Mouse (Mus musculus): Measurements from ENCODE around the gene Tmeff1.

Gene Tmeff1

DNA sequence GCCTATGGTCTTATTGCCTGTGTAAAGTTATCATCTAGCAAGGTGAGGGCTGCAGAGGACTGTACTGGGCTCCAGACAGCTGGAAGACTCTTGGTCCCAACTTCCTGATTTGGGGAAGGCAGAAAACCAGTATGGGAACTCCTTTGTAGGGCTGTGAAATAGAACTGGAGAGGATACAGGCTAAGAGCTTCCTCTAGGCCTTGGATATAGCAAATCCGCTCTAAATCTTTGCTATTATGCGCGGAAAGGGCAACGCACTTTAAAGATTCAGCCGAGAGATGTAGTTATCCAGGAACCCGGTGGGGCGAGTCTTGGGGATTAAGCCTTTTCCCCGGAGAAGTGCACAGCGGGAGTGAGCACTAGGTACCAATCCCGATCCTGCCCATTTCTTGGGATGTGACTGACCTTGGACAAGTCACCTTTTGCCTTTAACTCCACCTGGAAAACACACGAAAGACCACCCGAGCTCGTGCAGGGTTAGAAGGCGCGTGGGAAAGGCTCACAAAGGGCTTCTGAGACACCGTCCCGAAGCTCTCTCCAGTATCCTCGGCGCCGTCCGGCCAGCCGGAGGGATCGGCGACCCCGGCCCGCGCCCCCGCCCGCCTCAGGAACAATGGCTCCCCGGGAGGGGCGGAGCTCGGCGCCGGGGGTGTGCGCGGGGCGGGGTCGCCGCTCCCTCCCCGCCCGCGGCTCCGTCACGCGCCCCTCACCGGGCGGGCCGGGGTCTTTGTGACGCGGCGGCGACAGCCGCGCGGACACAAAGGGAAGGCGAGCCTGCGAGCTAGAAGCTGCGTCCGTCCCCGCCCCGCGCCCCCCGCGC lies at the start of gene Tmeff1:
Gene Tmeff1 (plus strand): TSS at position 754 of the 820 bp plus-strand sequence.
- no peak for DNase-seq (ENCODE audit: low spot score)

DNA sequence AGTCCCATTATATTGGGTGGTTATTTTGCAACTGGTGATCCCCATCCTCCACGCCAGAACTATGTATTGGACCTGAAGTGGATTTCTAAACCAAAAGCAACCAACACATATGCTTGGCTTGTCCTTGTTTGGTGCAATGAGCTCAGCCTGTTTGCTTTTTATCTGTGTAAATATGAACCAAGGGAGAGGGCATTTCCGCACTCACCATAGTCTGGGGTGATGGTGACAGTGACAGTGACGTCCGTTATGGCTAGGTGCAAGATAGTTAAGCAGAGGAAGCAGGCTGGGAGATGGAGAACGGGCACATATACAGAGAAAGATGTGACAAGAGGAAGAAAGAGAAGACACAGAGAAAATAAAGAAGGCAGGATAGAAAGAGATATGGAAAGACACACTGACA lies 48.7 kb upstream of the Tmeff1 start:
- DNase-seq (ENCODE audit: low spot score), result no peak

DNA sequence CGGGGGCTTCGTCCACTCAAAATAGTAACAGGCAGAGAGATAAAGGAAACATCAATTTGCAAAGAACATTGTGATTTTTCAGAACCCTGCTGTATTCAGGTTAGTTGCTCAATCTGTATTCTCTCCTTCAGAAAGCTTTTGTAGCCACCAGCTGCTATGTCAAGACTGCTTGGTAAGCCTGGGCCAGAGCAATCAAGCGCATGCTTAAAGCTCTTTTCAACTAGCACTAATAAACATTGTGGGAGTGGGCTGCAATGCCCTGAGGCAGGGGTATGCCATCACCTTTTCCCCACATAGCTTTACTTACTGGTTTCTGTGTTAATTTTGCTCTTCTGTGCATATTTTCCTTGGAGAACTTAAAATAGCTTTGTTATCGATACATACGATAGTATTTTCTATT lies 48.0 kb upstream of the Tmeff1 start:
- DNase-seq (ENCODE audit: low spot score), result no peak

DNA sequence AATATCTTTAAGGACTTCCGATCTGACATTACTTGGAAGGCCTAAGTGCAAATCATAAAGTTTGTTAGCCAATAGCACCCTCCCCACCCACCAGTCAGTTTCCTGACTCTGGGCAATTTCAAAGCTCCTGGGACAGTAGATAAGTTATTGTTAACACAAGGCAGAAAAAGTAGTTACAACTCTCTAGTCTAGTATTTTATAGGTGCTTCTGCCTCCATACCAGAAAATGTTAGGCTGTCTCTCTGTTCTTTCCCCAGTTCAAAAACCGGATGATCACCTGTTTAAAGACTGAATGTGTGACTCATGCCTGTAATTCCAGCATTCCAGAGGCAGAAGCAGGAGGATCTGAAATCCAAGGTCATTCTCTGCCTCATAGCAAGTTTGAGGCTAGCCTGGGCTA lies 46.4 kb upstream of the Tmeff1 start:
- no peak for DNase-seq (ENCODE audit: low spot score)

DNA sequence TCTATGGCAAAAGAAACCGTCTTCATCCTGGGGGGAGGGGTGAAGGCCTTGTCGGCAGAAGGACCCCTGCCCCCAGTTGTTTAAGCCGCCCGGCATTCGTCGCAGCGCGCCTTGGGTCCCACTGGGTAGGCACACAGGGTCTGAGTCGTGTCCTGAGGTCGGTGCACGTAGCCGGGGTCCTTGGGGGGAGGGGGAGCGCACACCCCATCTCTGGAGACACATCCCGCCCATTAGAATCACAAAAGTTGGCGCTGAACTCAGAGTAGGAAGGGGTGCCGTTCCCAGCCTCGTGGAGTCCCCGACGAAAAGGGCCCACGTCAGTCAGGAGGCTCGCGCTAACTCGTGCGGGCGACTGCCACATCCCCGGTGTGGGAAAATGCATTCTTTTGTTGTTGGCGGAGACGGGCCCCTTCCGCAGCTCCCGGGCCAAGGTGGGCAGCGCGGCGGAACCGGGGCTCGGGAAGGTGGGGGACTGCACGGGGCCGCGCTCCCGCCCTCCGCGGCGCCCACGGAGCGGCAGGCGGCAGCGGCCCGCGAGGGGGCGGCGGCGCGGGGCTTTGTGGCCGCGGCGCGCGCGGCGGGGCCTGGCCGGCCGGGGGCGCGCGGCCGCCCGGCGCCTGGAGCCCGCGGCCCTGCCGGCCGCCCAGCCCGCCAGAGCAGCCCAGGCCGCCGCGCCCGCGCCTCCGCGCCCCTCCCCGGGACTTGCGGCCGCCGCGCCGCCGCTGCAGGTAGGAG lies 45.0 kb upstream of the Tmeff1 start, which contains the start of gene Msantd3:
Gene Msantd3 (plus strand): TSS at position 95 of the 735 bp plus-strand sequence.
- DNase-seq (ENCODE audit: low spot score), result no peak

DNA sequence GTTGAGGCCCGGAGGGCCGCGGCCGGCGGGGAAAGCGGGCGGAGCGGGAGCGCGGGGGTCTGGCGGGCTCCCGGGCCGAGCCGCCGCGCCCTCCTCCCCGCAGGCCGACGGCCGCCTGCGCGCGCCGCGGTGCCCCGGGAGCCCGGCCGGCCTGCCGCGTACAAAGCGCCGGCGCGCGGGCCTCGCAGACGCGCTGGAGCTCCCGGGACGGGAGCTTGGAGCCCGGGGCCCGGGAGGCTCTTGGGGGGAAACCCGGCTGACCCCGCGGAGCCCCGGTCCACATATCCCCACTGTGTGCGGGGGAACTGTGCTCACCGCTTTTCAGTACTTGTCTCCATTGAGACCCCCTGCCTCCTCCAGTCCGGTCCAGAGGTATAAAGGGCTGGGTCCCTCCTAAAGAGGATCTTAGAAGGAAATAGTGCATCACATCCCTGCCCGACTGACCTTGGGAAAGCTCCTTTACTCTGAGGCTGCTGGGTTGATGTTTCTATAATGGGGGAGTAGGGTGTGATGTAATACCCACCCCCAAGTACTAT lies 44.3 kb upstream of the Tmeff1 start:
- no peak for DNase-seq (ENCODE audit: low spot score)

DNA sequence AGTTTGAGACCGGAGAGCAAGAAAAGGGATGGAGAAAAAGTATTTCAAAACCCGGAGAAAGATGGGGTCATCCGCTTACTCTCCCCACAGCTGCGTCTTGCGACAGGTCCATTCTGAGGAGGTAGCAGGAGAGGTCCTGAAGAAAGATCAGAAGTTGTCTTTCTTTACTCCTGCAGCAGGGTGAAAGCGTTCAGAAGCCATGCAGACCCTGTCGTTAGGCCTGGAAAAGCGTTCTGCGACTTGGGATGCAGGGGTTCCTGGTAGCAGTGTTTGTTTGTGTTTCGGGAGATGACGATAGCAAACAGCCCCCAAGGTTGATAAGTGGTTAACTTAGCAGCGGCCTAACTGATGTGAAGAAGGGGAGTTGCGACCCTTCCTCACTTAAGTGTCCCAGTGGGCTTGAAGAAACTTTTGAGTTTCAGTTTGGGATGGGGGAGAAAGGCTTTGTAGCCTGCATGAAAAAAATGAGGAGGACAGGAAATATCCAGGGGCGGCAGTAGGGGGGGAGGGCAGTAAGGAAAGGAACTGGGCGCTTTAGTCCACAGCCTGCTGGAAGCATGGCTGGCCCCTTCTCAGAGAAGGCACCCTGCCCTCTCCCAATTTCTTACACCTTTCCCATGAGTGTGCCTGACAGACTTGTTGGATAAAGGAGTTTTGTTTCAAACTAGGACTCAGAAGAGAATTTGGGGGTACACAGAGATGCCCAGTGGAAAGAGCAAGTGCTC lies 43.3 kb upstream of the Tmeff1 start:
- DNase-seq (ENCODE audit: low spot score), result no peak

DNA sequence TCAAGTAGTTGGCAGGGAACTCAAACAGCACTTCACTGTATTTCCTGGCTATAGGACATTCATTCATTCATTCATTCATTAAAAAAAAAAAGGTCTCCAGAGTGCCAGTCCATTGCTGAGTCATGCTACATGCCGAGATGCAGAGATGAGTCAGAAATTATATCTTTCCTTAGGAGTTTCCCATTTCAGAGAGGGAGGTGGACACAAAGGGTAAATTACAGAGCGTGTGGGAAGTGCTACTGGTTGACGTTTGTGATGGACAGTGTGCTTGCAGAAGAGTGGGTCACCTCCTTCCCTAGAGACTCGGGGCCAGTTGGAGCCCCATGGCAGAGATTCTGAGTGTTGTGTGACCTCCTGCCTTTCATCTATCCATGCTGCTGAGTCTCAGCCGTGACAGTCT lies 42.6 kb upstream of the Tmeff1 start:
- no peak for DNase-seq (ENCODE audit: low spot score)

DNA sequence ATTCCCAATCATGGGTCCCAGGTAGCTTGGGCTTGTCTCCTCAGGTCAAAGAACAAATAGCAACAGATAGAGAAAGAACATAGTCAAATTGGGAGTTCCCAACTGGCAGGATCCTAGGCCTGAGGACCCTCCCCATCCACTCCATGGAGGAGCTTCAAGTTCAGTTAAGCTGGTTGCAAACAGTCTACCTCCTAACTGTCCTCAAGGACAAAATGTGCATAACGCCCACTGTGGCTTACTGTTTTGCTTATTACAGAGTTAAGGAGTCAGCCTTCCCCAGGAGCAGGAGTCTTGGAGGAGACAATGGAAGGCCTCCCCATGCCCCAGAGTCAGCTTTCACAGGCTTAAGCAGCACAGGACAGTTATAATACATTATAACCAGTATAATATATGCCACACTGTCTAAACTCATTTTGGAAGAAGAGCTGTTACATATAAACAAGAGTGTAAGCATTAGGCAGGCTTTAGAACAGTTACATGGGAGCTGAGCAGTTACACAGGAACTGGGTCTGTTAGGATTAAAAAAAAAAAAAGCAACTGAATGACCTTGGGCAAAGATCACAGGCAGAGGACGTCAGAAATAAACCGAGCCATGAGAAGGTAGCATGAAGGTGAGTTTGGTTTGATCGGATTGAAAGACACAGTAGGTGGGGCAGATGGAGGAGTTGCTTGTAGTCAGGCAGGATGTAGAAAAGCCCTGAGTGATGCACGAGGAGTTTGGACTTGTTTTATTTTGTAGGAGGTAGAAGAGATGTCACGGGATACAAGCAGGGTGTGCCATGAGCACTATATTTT lies 41.7 kb upstream of the Tmeff1 start:
- no peak for DNase-seq (ENCODE audit: low spot score)

DNA sequence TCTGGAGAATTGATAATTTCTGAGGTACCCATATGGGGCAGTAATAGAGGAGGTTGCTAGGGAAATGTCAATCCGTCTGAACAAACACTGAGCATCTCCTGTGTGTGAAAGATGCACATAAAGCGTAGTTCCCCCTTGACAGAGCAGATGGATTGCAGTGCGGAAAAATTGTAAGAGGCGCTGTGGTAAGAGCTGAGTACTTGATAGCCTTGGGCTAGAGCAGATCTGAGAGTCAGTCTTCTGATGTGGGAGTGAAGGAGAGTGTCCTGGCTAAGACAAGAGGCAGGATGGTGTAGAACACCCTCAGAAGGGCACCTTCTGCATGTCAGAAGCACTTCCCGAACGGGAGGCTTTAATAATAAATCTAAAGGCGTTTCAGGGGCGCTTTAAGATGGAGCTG lies 40.8 kb upstream of the Tmeff1 start:
- DNase-seq (ENCODE audit: low spot score), result no peak

DNA sequence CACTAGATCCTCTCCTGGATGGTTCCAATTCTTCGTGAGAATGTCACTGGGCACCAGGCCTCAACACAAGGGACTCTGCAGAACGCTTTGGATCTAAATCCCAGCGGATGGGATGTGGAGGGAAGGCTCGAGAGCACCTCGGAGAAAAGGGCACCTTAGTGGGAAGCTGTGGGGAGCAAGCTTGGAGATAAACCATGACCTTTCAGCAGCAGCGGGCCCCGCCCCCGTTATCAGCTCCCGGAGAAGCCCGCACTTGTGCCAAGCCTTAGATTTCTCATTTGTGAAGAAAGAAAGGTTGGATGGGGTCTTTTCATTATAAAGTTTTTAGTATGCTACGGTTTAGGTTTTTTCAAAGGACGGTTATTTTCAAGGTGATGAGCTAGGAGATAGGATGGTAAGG lies 39.0 kb upstream of the Tmeff1 start:
- DNase-seq (ENCODE audit: low spot score), result no peak

DNA sequence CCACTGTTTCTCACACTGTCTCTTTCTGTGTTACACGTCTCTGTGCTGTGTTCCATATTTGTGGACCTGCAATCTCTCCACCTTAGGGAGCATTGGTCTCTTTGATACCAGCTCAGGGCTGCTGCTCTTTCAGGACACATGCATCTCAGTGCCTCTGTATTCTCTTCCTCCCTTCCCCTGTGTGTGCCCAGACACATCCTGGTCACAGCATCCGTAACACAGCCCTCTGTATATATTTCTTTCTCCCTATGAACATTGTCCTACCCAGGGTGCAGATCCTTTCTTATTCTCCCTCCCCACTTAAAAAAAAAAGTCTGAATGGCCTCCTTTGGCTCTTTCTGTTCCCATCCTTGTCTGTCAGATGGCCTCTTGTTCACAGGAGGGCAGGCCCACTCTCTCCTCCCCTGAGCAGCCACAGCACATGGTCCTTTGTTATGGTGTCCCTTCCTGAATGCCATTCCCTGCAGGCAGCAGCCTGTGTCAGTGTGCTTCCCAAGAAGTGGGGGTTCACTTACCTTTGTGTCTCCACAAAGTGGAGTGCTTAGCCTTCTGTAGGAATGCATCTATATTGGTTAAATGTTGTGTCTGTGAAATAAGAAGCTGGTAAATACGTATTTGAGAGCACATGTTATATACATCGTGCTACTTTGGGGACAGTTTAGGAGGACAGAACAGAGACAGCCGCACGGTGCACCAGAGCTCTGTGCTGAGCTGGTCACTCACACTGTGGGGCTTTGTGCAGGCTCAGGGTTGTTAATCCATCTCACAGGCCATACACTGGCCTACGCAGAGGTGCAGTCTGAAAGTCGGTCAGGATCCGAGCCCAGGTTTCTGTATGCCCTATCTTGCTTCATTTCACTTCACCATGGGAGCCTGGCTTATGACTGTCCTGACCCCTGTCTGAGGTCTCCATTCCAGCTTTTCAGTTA lies 38.1 kb upstream of the Tmeff1 start:
- no peak for DNase-seq (ENCODE audit: low spot score)

DNA sequence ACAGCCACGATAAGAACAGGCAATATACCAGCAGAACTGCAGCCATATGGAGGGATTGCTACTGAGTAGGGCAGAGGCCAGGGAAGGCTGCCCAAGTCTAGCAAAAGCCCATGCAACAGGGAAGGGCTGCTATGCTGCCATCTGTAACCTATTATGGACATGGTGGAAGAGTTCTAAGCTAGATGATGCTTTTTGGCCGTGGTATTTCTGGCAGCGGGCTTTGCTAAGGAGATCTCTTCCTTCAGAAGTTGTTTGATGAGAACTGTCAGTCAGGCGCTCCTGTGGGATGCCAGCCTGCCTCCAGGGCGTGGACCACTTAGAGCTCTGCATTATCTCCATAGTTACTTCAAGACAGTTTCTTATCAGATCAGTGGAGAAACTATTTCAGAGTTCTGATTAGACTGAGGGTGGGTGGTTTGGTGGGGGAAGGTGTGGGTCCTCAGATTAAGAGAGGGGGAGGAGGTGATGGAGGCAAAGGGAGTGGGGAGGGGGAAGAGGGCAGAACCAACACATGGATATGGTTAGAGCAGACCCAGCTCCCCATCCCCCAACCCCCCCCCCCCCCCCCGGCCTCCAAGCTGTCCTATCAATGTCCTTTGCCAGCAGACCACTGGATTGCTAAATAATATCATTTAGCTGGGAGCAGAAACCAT lies 36.5 kb upstream of the Tmeff1 start:
- no peak for DNase-seq (ENCODE audit: low spot score)

DNA sequence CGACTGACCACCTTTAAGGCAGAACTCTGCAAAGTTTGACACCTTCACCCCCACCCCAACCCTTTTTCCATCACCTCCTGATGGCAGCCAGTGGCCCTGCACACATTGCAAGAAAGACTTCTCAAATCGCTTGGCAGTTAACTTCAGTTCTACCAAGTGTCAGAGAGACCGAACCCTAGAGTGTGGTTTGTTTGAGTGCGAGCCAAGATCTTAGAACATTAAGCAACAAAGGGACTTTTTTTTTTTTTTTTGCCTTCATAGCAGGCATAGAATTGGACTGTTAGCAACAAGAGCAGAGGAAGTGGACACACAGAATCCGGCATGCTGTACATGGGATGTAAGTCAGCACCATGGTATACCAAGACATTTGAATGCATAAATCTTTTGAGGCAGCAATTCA lies 35.3 kb upstream of the Tmeff1 start:
- no peak for DNase-seq (ENCODE audit: low spot score)

DNA sequence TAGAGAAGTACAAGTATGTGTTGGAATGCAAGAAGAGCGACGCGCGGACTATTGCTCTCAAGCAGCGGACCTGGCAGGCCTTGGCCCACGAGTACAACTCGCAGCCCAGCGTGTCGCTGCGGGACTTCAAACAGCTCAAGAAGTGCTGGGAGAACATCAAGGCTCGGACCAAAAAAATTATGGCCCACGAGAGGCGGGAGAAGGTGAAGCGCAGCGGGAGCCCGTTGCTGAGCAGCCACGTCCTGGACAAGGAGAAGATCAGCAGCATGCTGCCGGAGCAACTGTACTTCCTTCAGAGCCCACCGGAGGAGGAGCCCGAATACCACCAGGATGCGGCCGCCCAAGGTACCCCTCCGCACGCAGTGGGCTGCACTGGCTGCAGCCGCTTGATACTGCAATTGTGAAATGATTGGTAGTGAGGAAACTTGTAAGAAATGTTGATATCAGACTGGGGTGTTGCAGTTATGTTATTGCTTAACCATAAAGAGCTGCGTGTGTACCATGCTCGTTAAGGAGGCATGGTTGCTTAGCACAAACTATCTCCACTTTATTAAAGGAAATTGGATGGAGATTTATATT lies 32.4 kb upstream of the Tmeff1 start:
- DNase-seq (ENCODE audit: low spot score), result no peak

DNA sequence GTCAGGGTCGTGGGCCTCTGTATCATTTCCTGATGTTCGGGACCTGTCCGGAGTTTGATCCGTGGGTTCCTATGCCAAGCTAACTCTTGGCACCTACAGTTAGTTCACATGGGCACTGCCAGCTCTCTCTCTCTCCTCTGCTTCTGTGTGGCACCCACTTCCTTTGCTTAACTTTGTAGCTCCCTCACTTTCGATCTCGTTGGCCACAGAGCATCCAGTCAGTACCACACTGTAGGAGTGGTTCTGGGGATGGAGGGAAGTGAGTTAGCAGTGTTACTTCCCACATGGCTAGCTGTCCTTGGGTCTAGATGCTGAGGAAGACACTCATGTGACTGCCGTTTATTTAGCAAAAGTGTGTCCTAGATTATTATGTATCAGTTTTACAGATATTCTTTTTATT lies 30.8 kb upstream of the Tmeff1 start:
- no peak for DNase-seq (ENCODE audit: low spot score)

DNA sequence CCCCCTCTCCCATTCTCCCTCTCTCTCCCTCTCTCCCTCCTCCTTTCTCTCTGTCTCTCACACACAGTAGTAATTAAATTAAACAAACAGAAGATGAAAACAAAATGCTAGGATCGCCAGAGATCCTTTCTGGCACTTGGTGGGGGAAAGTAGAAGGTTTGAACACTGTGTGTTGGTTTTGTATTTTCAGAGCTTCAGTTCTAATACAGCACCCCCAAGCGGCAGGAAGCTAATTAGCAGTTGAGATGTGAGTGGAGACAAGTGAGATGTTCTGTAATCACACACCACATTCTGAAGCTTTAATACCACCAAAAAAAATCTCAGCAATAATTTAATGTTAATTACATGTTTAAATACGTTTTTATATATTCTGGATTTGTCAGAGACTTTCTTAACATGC lies 29.2 kb upstream of the Tmeff1 start:
- DNase-seq (ENCODE audit: low spot score), result no peak

DNA sequence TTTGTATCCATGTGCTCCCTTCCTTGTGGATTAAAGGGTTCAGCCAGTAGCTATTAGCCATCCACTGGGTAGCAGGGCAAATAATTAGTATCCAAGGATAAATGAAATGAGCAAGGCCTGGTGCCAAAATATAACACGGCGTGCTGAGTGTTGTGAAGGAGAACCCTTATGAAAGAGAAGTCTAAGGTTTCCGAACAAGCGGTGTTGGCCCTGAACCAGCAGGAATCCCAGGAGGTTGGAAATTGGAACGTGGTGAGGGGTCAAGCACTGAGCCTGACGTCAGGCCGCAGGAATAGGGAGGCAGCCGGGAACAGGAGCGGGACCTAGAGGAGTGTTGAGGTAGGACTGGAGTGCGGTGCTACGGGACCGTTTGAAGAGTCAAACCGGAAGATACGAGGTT lies 25.3 kb upstream of the Tmeff1 start:
- DNase-seq (ENCODE audit: low spot score), result no peak

DNA sequence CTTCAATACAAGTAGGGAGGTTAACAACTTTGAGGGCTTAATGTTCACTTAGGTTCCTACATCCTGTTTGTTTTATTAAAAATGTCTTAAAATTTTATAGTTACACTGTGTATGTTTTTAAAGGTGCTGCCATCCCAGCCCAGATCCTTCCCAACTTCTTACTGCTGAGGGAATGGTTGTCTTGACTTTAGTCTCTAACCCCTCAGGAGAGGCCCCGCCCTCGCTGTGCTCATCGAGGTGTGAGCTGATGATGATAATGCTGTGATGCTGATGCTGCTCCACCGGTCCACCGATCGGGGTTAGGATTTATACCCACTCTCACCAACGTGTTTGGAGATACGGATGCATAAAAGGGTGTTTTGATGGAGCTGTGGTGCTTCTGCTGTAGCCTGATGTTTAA lies 23.1 kb upstream of the Tmeff1 start:
- no peak for DNase-seq (ENCODE audit: low spot score)

DNA sequence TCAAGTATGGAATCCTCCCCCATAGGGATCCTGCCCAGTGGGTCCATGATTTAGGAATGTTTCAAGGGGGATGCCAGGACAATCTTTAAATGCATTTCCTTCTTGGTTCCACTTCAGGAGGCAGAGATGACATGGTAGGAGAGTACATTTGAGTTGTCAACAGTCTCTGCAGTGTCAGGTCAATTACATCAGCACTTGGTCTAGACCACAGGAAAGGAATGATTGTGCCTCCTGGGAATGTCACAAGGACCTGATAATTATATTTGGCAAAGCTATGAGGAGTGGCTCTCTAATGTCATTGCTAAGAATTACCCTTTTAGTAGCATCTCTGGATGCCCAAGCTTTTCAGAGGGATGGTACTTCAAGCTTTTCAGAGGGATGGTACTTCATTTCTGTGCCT lies 20.0 kb upstream of the Tmeff1 start:
- DNase-seq (ENCODE audit: low spot score), result no peak

Data from spleen, adult 12 weeks (tissue).